Mouse (Mus musculus): ENCODE results near the gene Tle2.

The Tle2 gene

GRCm38 (mm10) chr10:81553807-81554755, 20.3 kb upstream of the Tle2 start:
- no peak for DNase-seq (ENCODE audit: low spot score)

GRCm38 (mm10) chr10:81556282-81556681, 18.1 kb upstream of the Tle2 start:
- no peak for DNase-seq (ENCODE audit: low spot score)

DNA sequence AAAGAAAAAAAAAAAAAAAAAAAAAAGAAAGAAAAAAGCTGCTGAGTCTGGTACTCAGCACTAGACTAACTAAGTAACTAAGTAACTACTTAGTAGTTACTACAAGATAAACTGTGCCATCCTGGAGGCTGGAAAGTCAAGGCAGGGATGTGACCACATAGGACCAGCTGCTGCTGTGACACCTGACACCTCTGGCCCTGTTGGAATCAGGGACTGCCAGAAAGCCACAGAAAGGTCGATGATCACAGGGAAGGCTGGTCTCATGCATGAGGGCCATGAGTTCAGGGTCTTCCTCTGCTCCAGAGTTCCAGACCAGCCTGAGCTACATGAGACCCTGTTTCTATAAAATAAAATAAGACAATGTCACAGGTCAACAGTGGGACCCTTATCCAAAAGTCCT, 16.9 kb upstream of the Tle2 start:
- no peak for DNase-seq (ENCODE audit: low spot score)

- peak; percentile 86 for DNase-seq (ENCODE audit: low spot score)
Measured at GRCm38 (mm10) chr10:81559163-81559626, 15.2 kb upstream of the Tle2 start, which contains the start of gene Aes. Aes (plus strand) TSS chr10:81559488.

- peak; percentile 48 for DNase-seq (ENCODE audit: low spot score)
Measured at GRCm38 (mm10) chr10:81559627-81560539, 14.5 kb upstream of the Tle2 start.

DNA sequence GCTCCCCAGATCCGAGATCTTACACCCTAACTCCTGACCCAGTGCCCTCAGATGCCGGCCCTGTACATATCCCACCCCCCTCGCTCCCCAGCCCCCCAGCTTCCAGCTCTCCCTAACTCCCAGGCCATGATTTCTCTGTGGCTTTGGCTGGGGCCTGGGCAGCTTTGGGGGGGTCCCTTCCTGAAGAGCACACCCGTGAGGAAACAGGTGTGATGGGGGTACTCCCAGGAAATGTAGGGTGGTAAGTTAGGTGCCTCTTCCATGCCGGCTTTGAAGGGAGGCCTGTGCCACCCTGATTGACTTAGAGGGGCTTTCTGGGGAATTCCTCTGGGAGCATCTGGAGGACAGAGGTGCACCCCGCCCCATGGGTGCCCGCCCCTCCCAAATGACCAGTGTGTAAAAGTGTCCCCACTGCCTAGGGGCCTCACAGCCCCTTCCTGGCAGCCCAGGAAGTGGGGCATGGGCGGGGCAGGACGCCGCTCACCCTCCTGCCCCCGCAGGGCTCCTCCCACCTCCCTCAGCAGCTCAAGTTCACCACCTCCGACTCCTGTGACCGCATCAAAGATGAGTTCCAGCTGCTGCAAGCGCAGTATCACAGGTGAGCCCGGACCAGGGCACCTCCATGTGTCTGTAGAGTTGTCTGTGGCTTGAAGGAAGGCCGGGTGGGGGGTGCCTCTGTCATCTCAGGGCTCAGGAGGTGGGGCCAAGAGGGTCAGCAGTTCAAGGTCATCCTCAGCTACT, 13.5 kb upstream of the Tle2 start:
- no peak for DNase-seq (ENCODE audit: low spot score)

- DNase-seq (ENCODE audit: low spot score), result no peak
Measured at GRCm38 (mm10) chr10:81562411-81562810, 11.9 kb upstream of the Tle2 start.

DNA sequence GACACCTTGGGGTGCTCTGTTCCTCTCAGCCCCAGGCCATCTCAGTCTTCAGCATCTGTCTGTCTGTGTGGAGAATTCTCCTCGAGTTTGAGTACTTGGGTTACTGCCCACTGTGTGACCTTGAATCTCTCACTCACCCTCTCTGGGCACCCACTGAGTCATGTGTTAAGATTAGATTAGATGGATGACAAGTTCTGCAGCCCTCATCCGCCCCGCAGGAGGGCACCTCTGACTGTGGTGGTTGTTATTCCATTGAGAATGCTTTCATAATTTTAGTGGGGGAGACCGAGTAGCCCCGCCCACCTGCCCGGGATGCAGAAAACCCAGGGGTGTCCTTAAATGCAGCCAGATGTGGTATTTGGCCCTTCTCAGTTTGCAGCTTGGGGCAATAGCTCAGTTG, 10.9 kb upstream of the Tle2 start:
- DNase-seq (ENCODE audit: low spot score), result peak; percentile 72

DNA sequence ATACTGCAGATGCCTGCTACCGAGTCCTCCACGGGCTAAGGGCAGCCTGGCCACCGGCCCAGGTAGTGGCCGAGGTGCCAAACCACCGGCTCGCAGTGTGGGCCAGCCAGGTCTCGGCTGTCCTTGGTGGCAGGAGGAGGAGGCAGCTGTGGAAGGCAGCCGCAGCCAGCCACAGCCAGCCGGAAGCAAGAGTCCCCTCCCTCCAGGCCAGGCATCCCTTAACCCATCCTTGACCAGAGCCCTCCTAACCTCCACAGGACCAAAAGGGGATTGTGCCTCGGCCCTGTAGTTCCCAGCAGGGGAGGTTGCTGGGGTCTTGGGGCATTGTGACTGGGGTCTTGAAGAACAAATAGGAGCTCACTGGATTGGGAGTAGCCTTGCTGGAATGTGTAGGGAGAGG, 10.1 kb upstream of the Tle2 start:
- DNase-seq (ENCODE audit: low spot score), result no peak

DNA sequence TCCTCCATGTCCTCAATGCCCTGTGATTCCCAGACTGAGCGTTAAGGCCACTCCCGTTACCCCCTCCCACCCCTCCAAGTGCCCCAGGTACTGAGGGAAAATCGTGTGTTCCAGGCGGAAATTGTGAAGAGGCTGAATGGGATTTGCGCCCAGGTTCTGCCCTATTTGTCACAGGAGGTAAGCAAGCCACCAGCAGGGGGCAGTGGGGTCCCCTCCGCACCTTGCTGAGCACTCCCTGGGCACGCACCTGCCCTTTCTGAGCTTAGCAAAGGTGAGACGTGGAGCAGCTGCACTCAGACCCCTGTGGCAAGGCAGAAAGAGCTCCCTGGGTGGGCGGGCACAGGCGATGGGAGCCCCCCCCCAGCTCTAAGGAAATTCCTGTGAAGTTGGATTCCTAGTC, 9.6 kb upstream of the Tle2 start:
- no peak for DNase-seq (ENCODE audit: low spot score)

- no peak for DNase-seq (ENCODE audit: low spot score)
Measured at GRCm38 (mm10) chr10:81565257-81566228, 8.8 kb upstream of the Tle2 start.

- peak; percentile 89 for DNase-seq (ENCODE audit: low spot score)
Measured at GRCm38 (mm10) chr10:81568381-81569191, 5.8 kb upstream of the Tle2 start.

- no peak for DNase-seq (ENCODE audit: low spot score)
Measured at GRCm38 (mm10) chr10:81569507-81570237, 4.7 kb upstream of the Tle2 start.

GRCm38 (mm10) chr10:81570238-81570800, 4.0 kb upstream of the Tle2 start:
- DNase-seq (ENCODE audit: low spot score), result no peak

DNA sequence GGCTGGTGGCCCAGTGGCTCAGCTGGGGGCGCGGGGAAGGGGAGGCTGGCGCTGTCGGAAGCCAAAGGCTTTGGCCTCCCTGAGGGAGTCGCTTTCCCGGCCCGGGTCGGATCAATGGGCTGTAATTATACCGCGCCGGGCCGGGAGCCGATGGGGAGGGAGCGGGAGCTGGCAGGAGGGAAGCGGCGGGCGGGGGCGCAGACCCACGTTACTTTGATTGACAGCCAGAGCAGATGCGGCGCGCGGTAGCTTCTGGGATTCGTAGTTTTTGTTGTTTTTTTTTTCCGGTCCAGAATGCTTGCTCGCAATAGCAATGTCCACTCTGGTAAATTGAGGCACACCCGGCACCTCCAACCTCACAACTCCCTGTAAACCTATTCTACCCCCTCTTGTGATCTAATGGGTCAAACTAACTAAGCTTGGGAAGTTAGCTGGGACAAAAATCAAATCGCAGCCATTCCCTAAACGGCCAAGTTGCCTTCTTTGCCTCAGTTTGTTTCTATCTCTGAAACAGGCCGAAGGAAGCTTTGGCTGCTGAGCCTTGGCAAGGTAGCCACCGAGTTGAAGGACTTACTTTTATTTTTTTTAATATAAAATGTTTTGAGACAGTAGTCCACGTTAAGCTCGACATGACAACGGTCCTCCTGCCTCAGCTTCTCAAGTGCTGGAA, 3.4 kb upstream of the Tle2 start:
- peak; percentile 94 for DNase-seq (ENCODE audit: low spot score)

GRCm38 (mm10) chr10:81571501-81571876, 2.9 kb upstream of the Tle2 start:
- DNase-seq (ENCODE audit: low spot score), result peak; percentile 99

GRCm38 (mm10) chr10:81572133-81572671, 2.2 kb upstream of the Tle2 start:
- DNase-seq (ENCODE audit: low spot score), result peak; percentile 84

- peak; percentile 82 for DNase-seq (ENCODE audit: low spot score)
Measured at GRCm38 (mm10) chr10:81572975-81573374, 1.4 kb upstream of the Tle2 start.
